ENCODE assay signal across 10 mouse cellular contexts in genomic region chr7:30325364-30325763, GRCm38 (mm10). TPM values are rescaled to one million over a fixed set of nuclear protein-coding genes. Genes with fewer than 3 reads are reported as not detected.
DNase-seq lines count a peak whose midpoint lies in the region; ATAC-seq and TF ChIP-seq lines count a peak whose summit lies in the region.
"Had no signal": no experiment of that assay in that cellular context is flagged by ENCODE, and none has a peak within 500 bp of the region (broad histone marks: within the 10 kb centered on the region; RNA-seq: fewer than 3 reads in every experiment).

No protein-coding gene starts in this region.

- 0 out of 2 replicates have a peak, but pooled peaks cover 4% of the 10 kb centered on the region for H3K9me3 ChIP-seq in hindbrain, embryonic 10.5 days
- peaks cover 3% of the 10 kb centered on the region; the same call in 1 of the 2 replicates for H3K9me3 ChIP-seq in hindbrain, embryonic 13.5 days
- H3K9me3 ChIP-seq: embryonic facial prominence, embryonic 13.5 days; stomach, embryonic 15.5 days had no signal

- peaks cover 6% of the 10 kb centered on the region; the same call in 1 of the 2 replicates for H3K27me3 ChIP-seq in hindbrain, embryonic 10.5 days (ENCODE audit: insufficient read depth, poor library complexity, severe bottlenecking)
- H3K27me3 ChIP-seq in hindbrain, embryonic 13.5 days: peaks cover 23% of the 10 kb centered on the region
- H3K27me3 ChIP-seq in liver, adult 2 months (ENCODE audit: control insufficient read depth, insufficient read depth, low read length): no peaks in the 10 kb centered on the region
- H3K27me3 ChIP-seq: embryonic facial prominence, embryonic 13.5 days; stomach, embryonic 15.5 days had no signal

- no peak overlapping the region for H3K4me3 ChIP-seq in hindbrain, embryonic 10.5 days
- no peak overlapping the region for H3K4me3 ChIP-seq in hindbrain, embryonic 13.5 days
- no peak overlapping the region for H3K4me3 ChIP-seq in liver, adult 2 months (ENCODE audit: insufficient read depth, low read depth, low read length)
- H3K4me3 ChIP-seq: embryonic facial prominence, embryonic 13.5 days; stomach, embryonic 15.5 days had no signal

- TF ChIP-seq POLR2A in liver, adult 2 months (IDR thresholded peaks at IDR 0.05; ENCODE audit: extremely low read depth, insufficient read depth, low read length): no peak

- no peaks in the 10 kb centered on the region for H3K36me3 ChIP-seq in hindbrain, embryonic 10.5 days
- H3K36me3 ChIP-seq in hindbrain, embryonic 13.5 days: no peaks in the 10 kb centered on the region
- H3K36me3 ChIP-seq in liver, adult 2 months (ENCODE audit: control insufficient read depth, insufficient read depth, low read length): no peaks in the 10 kb centered on the region
- H3K36me3 ChIP-seq: embryonic facial prominence, embryonic 13.5 days; stomach, embryonic 15.5 days had no signal

- 51% methylated on average over 2 of the region's 2 CpGs for WGBS in hindbrain, embryonic 10.5 days
- WGBS in hindbrain, embryonic 13.5 days: 44% methylated on average over 2 of the region's 2 CpGs
- 47% methylated on average over 2 of the region's 2 CpGs for WGBS in liver, adult 2 months

- H3K27ac ChIP-seq in hindbrain, embryonic 10.5 days: no peak overlapping the region
- H3K27ac ChIP-seq in hindbrain, embryonic 13.5 days: no peak overlapping the region
- H3K27ac ChIP-seq in liver, adult 2 months (replicated peaks; ENCODE audit: insufficient read depth, low read depth, low read length): no peak overlapping the region
- H3K27ac ChIP-seq: embryonic facial prominence, embryonic 13.5 days; stomach, embryonic 15.5 days had no signal

- no peaks in the 10 kb centered on the region for H3K79me2 ChIP-seq in liver, adult 2 months (ENCODE audit: control insufficient read depth, insufficient read depth, low read length)

- H3K9ac ChIP-seq in hindbrain, embryonic 13.5 days: no peak overlapping the region
- H3K9ac ChIP-seq in liver, adult 2 months (ENCODE audit: low read depth, low read length): no peak overlapping the region
- H3K9ac ChIP-seq: embryonic facial prominence, embryonic 13.5 days; stomach, embryonic 15.5 days had no signal

- TF ChIP-seq CTCF in liver, adult 2 months (IDR thresholded peaks at IDR 0.05; ENCODE audit: low read depth, low read length): peak; percentile 36

- DNase-seq in hindbrain, embryonic 10.5 days (ENCODE audit: low spot score): peak; percentile 60
- peak; percentile 77 for DNase-seq in CD4-positive helper T cell, adult 2 months (ENCODE audit: low read depth, low spot score)
- peak; percentile 76 for DNase-seq in T-cell, adult 2 months (ENCODE audit: low spot score)
- DNase-seq in liver, adult 2 months (ENCODE audit: extremely low read depth, low read depth, low spot score): peak; percentile 40
- peak; percentile 50 for DNase-seq in spleen, adult 12 weeks (ENCODE audit: low spot score)
- DNase-seq in right cerebral cortex, postnatal 14 days: no peak

- no peak overlapping the region for H3K4me2 ChIP-seq in hindbrain, embryonic 13.5 days
- H3K4me2 ChIP-seq: embryonic facial prominence, embryonic 13.5 days; stomach, embryonic 15.5 days had no signal

- peaks cover 22% of the 10 kb centered on the region for H3K4me1 ChIP-seq in hindbrain, embryonic 10.5 days (replicated peaks)
- peaks cover 23% of the 10 kb centered on the region for H3K4me1 ChIP-seq in hindbrain, embryonic 13.5 days (replicated peaks)
- H3K4me1 ChIP-seq in liver, adult 2 months (ENCODE audit: control insufficient read depth, insufficient read depth, low read length): peaks cover 9% of the 10 kb centered on the region

- no peak for ATAC-seq in hindbrain, embryonic 13.5 days (ENCODE audit: low FRiP score)
- ATAC-seq in megakaryocyte-erythroid progenitor cell, adult 5-6 weeks (replicated peaks; ENCODE audit: low FRiP score, low TSS enrichment, poor library complexity, severe bottlenecking): no peak

RNA-seq across cellular contexts. Expression of gene Sdhaf1, which starts 1.7 kb away (rescaled TPM):
- polyA plus RNA-seq in hindbrain, embryonic 10.5 days (2016; fragmentation: Nextera tagmentation; extraction: Ambion mirVana): 19.6 and 23.1 TPM in 2 replicates
- polyA plus RNA-seq in hindbrain, embryonic 13.5 days (2015; fragmentation: Nextera tagmentation; extraction: Ambion mirVana): 21.4 and 21.6 TPM in 2 replicates
- 4.0 and 4.4 TPM in 2 replicates for total RNA-seq in liver, adult 2 months (2014; rRNA removed)
- polyA plus RNA-seq in liver, adult 2 months (2012; rRNA removed): 15.8 and 16.2 TPM in 2 replicates
- total RNA-seq in megakaryocyte-erythroid progenitor cell, adult 5-6 weeks (2014; fragmentation: Nextera tagmentation): 7.3 and 9.2 TPM in 2 replicates
- 7.9 and 8.9 TPM in 2 replicates for total RNA-seq in megakaryocyte-erythroid progenitor cell, adult 5-6 weeks (2017)

RNA-seq across cellular contexts. Expression of gene E130208F15Rik, which starts 3.8 kb away (rescaled TPM):
- polyA plus RNA-seq in hindbrain, embryonic 10.5 days (2016; fragmentation: Nextera tagmentation; extraction: Ambion mirVana): 1.6 and 3.7 TPM in 2 replicates
- polyA plus RNA-seq in hindbrain, embryonic 13.5 days (2015; fragmentation: Nextera tagmentation; extraction: Ambion mirVana): 0.36 TPM in 1 of 2 replicates, not detected in the other
- 0.18 and 0.34 TPM in 2 replicates for total RNA-seq in liver, adult 2 months (2014; rRNA removed)
- polyA plus RNA-seq in liver, adult 2 months (2012; rRNA removed): 0.06 and 0.39 TPM in 2 replicates
- not detected in 2 replicates for total RNA-seq in megakaryocyte-erythroid progenitor cell, adult 5-6 weeks (2014; fragmentation: Nextera tagmentation)
- total RNA-seq in megakaryocyte-erythroid progenitor cell, adult 5-6 weeks (2017): 3.4 TPM in 1 of 2 replicates, not detected in the other
- polyA plus RNA-seq: embryonic facial prominence, embryonic 13.5 days had no signal

RNA-seq across cellular contexts. Expression of gene Syne4, which starts 10.8 kb away (rescaled TPM):
- polyA plus RNA-seq in hindbrain, embryonic 10.5 days (2016; fragmentation: Nextera tagmentation; extraction: Ambion mirVana): 26.8 and 28.1 TPM in 2 replicates
- polyA plus RNA-seq in hindbrain, embryonic 13.5 days (2015; fragmentation: Nextera tagmentation; extraction: Ambion mirVana): 13.1 and 16.8 TPM in 2 replicates
- 1.7 and 3.5 TPM in 2 replicates for total RNA-seq in liver, adult 2 months (2014; rRNA removed)
- 2.2 and 4.9 TPM in 2 replicates for polyA plus RNA-seq in liver, adult 2 months (2012; rRNA removed)
- 2.9 TPM in 1 of 2 replicates, not detected in the other for total RNA-seq in megakaryocyte-erythroid progenitor cell, adult 5-6 weeks (2014; fragmentation: Nextera tagmentation)
- total RNA-seq in megakaryocyte-erythroid progenitor cell, adult 5-6 weeks (2017): not detected in 2 replicates

RNA-seq across cellular contexts. Expression of gene Alkbh6, which starts 16.8 kb away (rescaled TPM):
- 93.6 and 117 TPM in 2 replicates for polyA plus RNA-seq in hindbrain, embryonic 10.5 days (2016; fragmentation: Nextera tagmentation; extraction: Ambion mirVana)
- 118 and 126 TPM in 2 replicates for polyA plus RNA-seq in hindbrain, embryonic 13.5 days (2015; fragmentation: Nextera tagmentation; extraction: Ambion mirVana)
- 15.0 and 16.8 TPM in 2 replicates for total RNA-seq in liver, adult 2 months (2014; rRNA removed)
- 38.7 and 51.4 TPM in 2 replicates for polyA plus RNA-seq in liver, adult 2 months (2012; rRNA removed)
- 12.7 and 35.5 TPM in 2 replicates for total RNA-seq in megakaryocyte-erythroid progenitor cell, adult 5-6 weeks (2014; fragmentation: Nextera tagmentation)
- 26.5 and 28.8 TPM in 2 replicates for total RNA-seq in megakaryocyte-erythroid progenitor cell, adult 5-6 weeks (2017)

RNA-seq across cellular contexts. Expression of gene Clip3, which starts 33.8 kb away (rescaled TPM):
- polyA plus RNA-seq in hindbrain, embryonic 10.5 days (2016; fragmentation: Nextera tagmentation; extraction: Ambion mirVana): 53.4 and 82.3 TPM in 2 replicates
- polyA plus RNA-seq in hindbrain, embryonic 13.5 days (2015; fragmentation: Nextera tagmentation; extraction: Ambion mirVana): 84.2 and 90.1 TPM in 2 replicates
- 0.18 and 0.54 TPM in 2 replicates for total RNA-seq in liver, adult 2 months (2014; rRNA removed)
- 0.24 and 0.80 TPM in 2 replicates for polyA plus RNA-seq in liver, adult 2 months (2012; rRNA removed)
- total RNA-seq in megakaryocyte-erythroid progenitor cell, adult 5-6 weeks (2014; fragmentation: Nextera tagmentation): not detected in 2 replicates
- total RNA-seq in megakaryocyte-erythroid progenitor cell, adult 5-6 weeks (2017): not detected in 2 replicates
